Mouse (Mus musculus) layer of hippocampus, adult 11-12 months (tissue): ENCODE data around the gene Dnajb2.
"Not testable (repeated sequence)": the region's sequence is repeated elsewhere in the genome, so short reads cannot be mapped to it uniquely, and the experiment has no call there.

Experiments
- DNase-seq: peaks from one replicate; pipeline ENCODE4 v3.0.0; 2022; ENCODE audit warnings: low spot score

Gene Dnajb2

GRCm38 (mm10) chr1:75219078-75219477 is 17.1 kb upstream of the Dnajb2 start:
- DNase-seq = peak; percentile 93

GRCm38 (mm10) chr1:75219531-75219930 is 16.7 kb upstream of the Dnajb2 start, which contains the start of gene Tuba4a:
Gene Tuba4a, minus strand, starts transcription at chr1:75219865.
- DNase-seq = no peak

- no peak for DNase-seq
Measured at GRCm38 (mm10) chr1:75221538-75221937, 14.7 kb upstream of the Dnajb2 start.

GRCm38 (mm10) chr1:75222926-75223325 is 13.3 kb upstream of the Dnajb2 start:
- DNase-seq = no peak

GRCm38 (mm10) chr1:75223532-75223931 is 12.7 kb upstream of the Dnajb2 start:
- DNase-seq = no peak

GRCm38 (mm10) chr1:75225473-75225872 is 10.7 kb upstream of the Dnajb2 start:
- no peak for DNase-seq

- DNase-seq = no peak
Measured at GRCm38 (mm10) chr1:75226138-75226537, 10.1 kb upstream of the Dnajb2 start.

- DNase-seq = no peak
Measured at GRCm38 (mm10) chr1:75227653-75228052, 8.6 kb upstream of the Dnajb2 start.

GRCm38 (mm10) chr1:75229158-75229557 is 7.0 kb upstream of the Dnajb2 start:
- DNase-seq = no peak

- DNase-seq = no peak
Measured at GRCm38 (mm10) chr1:75230335-75230994, 5.7 kb upstream of the Dnajb2 start.

- DNase-seq = no peak
Measured at GRCm38 (mm10) chr1:75231224-75231623, 5.0 kb upstream of the Dnajb2 start.

GRCm38 (mm10) chr1:75231664-75232152 is 4.5 kb upstream of the Dnajb2 start, which contains the start of gene A630095N17Rik:
Gene A630095N17Rik, minus strand, starts transcription at chr1:75232102.
- no peak for DNase-seq

GRCm38 (mm10) chr1:75232489-75232888 is 3.7 kb upstream of the Dnajb2 start:
- not testable (repeated sequence) for DNase-seq

- peak; percentile 81 for DNase-seq
Measured at GRCm38 (mm10) chr1:75234606-75235005, 1.6 kb upstream of the Dnajb2 start.

- DNase-seq = peak; percentile 65
Measured at GRCm38 (mm10) chr1:75239591-75239990, 3.4 kb downstream of the Dnajb2 start.

- no peak for DNase-seq
Measured at GRCm38 (mm10) chr1:75243411-75243810, 7.2 kb downstream of the Dnajb2 start.

GRCm38 (mm10) chr1:75244175-75244826 is 8.1 kb downstream of the Dnajb2 start:
- DNase-seq = no peak

GRCm38 (mm10) chr1:75244836-75245235 is 8.6 kb downstream of the Dnajb2 start:
- peak; percentile 69 for DNase-seq

GRCm38 (mm10) chr1:75247071-75247930 is 11.1 kb downstream of the Dnajb2 start:
- DNase-seq = no peak

- DNase-seq = peak; percentile 64
Measured at GRCm38 (mm10) chr1:75248041-75248772, 12.0 kb downstream of the Dnajb2 start.

GRCm38 (mm10) chr1:75250498-75250897 is 14.3 kb downstream of the Dnajb2 start:
- DNase-seq = no peak
